Mouse (Mus musculus) kidney, embryonic 15.5 days (tissue): ENCODE data around the gene Tmem139. TPM values are rescaled to one million over a fixed set of nuclear protein-coding genes. Genes with fewer than 3 reads are reported as not detected.

ENCODE experiments used
- ATAC-seq: fragments of 200-750 bp; cut with Nextera tagmentation; replicated peaks from 2 replicates; pipeline ENCODE4 v1.8.0; 2017; ENCODE audit warnings: moderate TSS enrichment; ENCODE audit not compliant: low FRiP score
- H3K27ac ChIP-seq: fragments of 300-500 bp; sonication (generic); 2 replicates; pipeline ENCODE4 v1.5.1; 2015; ENCODE audit warnings: mild to moderate bottlenecking, inconsistent platforms
- H3K27me3 ChIP-seq: fragments of 300-500 bp; sonication (generic); 2 replicates; pipeline ENCODE4 v1.6.1; 2015; ENCODE audit warnings: inconsistent platforms
- H3K36me3 ChIP-seq: fragments of 300-500 bp; sonication (generic); 2 replicates; pipeline ENCODE4 v1.6.1; 2015; ENCODE audit warnings: inconsistent platforms
- H3K4me1 ChIP-seq: fragments of 300-500 bp; sonication (generic); 2 replicates; pipeline ENCODE4 v1.6.1; 2015; ENCODE audit warnings: inconsistent platforms
- H3K4me2 ChIP-seq: fragments of 300-500 bp; sonication (generic); 2 replicates; pipeline ENCODE4 v1.6.1; 2015; ENCODE audit warnings: moderate library complexity, mild to moderate bottlenecking, inconsistent platforms
- H3K4me3 ChIP-seq: fragments of 300-500 bp; sonication (generic); replicated peaks from 2 replicates; pipeline ENCODE4 v1.5.1; 2015; ENCODE audit warnings: mild to moderate bottlenecking, inconsistent platforms
- H3K9ac ChIP-seq: fragments of 300-500 bp; sonication (generic); 2 replicates; pipeline ENCODE4 v1.6.1; 2015; ENCODE audit warnings: mild to moderate bottlenecking, inconsistent platforms
- H3K9me3 ChIP-seq: fragments of 300-500 bp; sonication (generic); replicated peaks from 2 replicates; pipeline ENCODE4 v1.6.1; 2016; ENCODE audit warnings: inconsistent platforms
- WGBS: fragments of 180-500 bp; shearing (Covaris S2); methylation state at CpG from one replicate; pipeline ENCODE4 v1.1.7; 2015; ENCODE audit warnings: mixed read lengths; 5-methylcytosine and 5-hydroxymethylcytosine counted together
- polyA plus RNA-seq: library from polyadenylated mRNA; unstranded; fragments of >200 nt; fragmentation: Nextera tagmentation; extraction: Ambion mirVana; gene quantifications from 2 replicates; pipeline ENCODE4 v1.2.1, GENCODE M21; 2015

The Tmem139 gene
- polyA plus RNA-seq, 1 experiment from 2014 or later, result 3.0 TPM

- 97% methylated on average over 1 of the region's 1 CpGs for WGBS
Measured at GRCm38 (mm10) chr6:42247981-42248380, 13.8 kb upstream of the Tmem139 start.

GRCm38 (mm10) chr6:42251791-42252190 is 10.0 kb upstream of the Tmem139 start:
- no peaks in the 10 kb centered on the region for H3K36me3 ChIP-seq
- H3K4me1 ChIP-seq, result peaks cover 7% of the 10 kb centered on the region; the same call in 1 of the 2 replicates
- WGBS, result 86% methylated on average over 4 of the region's 4 CpGs
- no peaks in the 10 kb centered on the region for H3K9me3 ChIP-seq
- ATAC-seq, result no peak
- no peak overlapping the region for H3K9ac ChIP-seq
- H3K27ac ChIP-seq, result no peak overlapping the region
- 0 out of 2 replicates have a peak, but pooled peaks cover 2% of the 10 kb centered on the region for H3K27me3 ChIP-seq
- no peak overlapping the region for H3K4me2 ChIP-seq
- no peak overlapping the region for H3K4me3 ChIP-seq

More at GRCm38 (mm10) chr6:42247981-42248380, 13.8 kb upstream of the Tmem139 start:
- Histone ChIP-seq H3K27me3 (no peaks in the 10 kb centered on the region), H3K27ac (no peak overlapping the region), H3K9ac (no peak overlapping the region), H3K36me3 (no peaks in the 10 kb centered on the region), H3K4me3 (no peak overlapping the region), H3K4me1 (peaks cover 18% of the 10 kb centered on the region), H3K4me2 (0 out of 2 replicates have a peak overlapping the region, but pooled peaks have one; percentile 42), H3K9me3 (no peaks in the 10 kb centered on the region)
- ATAC-seq, result no peak

- no peak for ATAC-seq
- Histone ChIP-seq H3K27me3 (0 out of 2 replicates have a peak, but pooled peaks cover 2% of the 10 kb centered on the region), H3K4me1 (peaks cover 7% of the 10 kb centered on the region; the same call in 1 of the 2 replicates), H3K4me2 (no peak overlapping the region), H3K4me3 (no peak overlapping the region), H3K9me3 (no peaks in the 10 kb centered on the region), H3K27ac (no peak overlapping the region), H3K36me3 (no peaks in the 10 kb centered on the region), H3K9ac (no peak overlapping the region)
- 84% methylated on average over 2 of the region's 2 CpGs for WGBS
Measured at GRCm38 (mm10) chr6:42253103-42253502, 8.7 kb upstream of the Tmem139 start.

- H3K4me2 ChIP-seq, result no peak overlapping the region
- 0 out of 2 replicates have a peak, but pooled peaks have one; percentile 30 for ATAC-seq
Measured at GRCm38 (mm10) chr6:42257303-42257863, 4.4 kb upstream of the Tmem139 start.

GRCm38 (mm10) chr6:42260430-42260829 is 1.3 kb upstream of the Tmem139 start:
- no peak overlapping the region for H3K9ac ChIP-seq
- peaks cover 5% of the 10 kb centered on the region; the same call in 1 of the 2 replicates for H3K4me1 ChIP-seq
- 56% methylated on average over 6 of the region's 6 CpGs for WGBS
- H3K27me3 ChIP-seq, result 0 out of 2 replicates have a peak, but pooled peaks cover 1% of the 10 kb centered on the region
- H3K9me3 ChIP-seq, result no peaks in the 10 kb centered on the region
- no peak overlapping the region for H3K4me2 ChIP-seq
- no peak overlapping the region for H3K4me3 ChIP-seq
- no peak for ATAC-seq
- no peaks in the 10 kb centered on the region for H3K36me3 ChIP-seq
- no peak overlapping the region for H3K27ac ChIP-seq

More at GRCm38 (mm10) chr6:42257303-42257863, 4.4 kb upstream of the Tmem139 start:
- no peak overlapping the region for H3K27ac ChIP-seq
- no peaks in the 10 kb centered on the region for H3K36me3 ChIP-seq
- H3K27me3 ChIP-seq, result 0 out of 2 replicates have a peak, but pooled peaks cover 2% of the 10 kb centered on the region
- no peaks in the 10 kb centered on the region for H3K4me1 ChIP-seq
- H3K9me3 ChIP-seq, result no peaks in the 10 kb centered on the region
- 16% methylated on average over 11 of the region's 11 CpGs for WGBS
- no peak overlapping the region for H3K9ac ChIP-seq
- H3K4me3 ChIP-seq, result no peak overlapping the region

GRCm38 (mm10) chr6:42264626-42265312 is 3.0 kb downstream of the Tmem139 start, which contains the start of gene Casp2:
Casp2 (plus strand) TSS chr6:42264985.
- Histone ChIP-seq H3K4me3 (peak within 1 kb of the TSS; percentile 93), H3K36me3 (peaks cover 26% of the 10 kb centered on the region), H3K27ac (peak within 1 kb of the TSS; percentile 94), H3K4me1 (peaks cover 12% of the 10 kb centered on the region; the same call in 1 of the 2 replicates), H3K9me3 (no peaks in the 10 kb centered on the region), H3K27me3 (no peaks in the 10 kb centered on the region), H3K9ac (peak within 1 kb of the TSS; percentile 95), H3K4me2 (peak within 1 kb of the TSS; percentile 77)
- ATAC-seq, result peak; percentile 99
- under 1% methylated on average over 51 of the region's 51 CpGs for WGBS

- H3K9me3 ChIP-seq, result no peaks in the 10 kb centered on the region
- H3K4me3 ChIP-seq, result peak overlapping the region; percentile 93
- H3K9ac ChIP-seq, result peak overlapping the region; percentile 95
- no peak for ATAC-seq
- H3K4me2 ChIP-seq, result peak overlapping the region; percentile 77
- H3K36me3 ChIP-seq, result peaks cover 35% of the 10 kb centered on the region
- peaks cover 12% of the 10 kb centered on the region; the same call in 1 of the 2 replicates for H3K4me1 ChIP-seq
- WGBS, result under 1% methylated on average over 21 of the region's 21 CpGs
- no peaks in the 10 kb centered on the region for H3K27me3 ChIP-seq
- H3K27ac ChIP-seq, result peak overlapping the region; percentile 94
Measured at GRCm38 (mm10) chr6:42265391-42266330, 3.9 kb downstream of the Tmem139 start.

GRCm38 (mm10) chr6:42270817-42271216 is 9.0 kb downstream of the Tmem139 start:
- H3K36me3 ChIP-seq, result peaks cover 79% of the 10 kb centered on the region
- ATAC-seq, result no peak
- no peak overlapping the region for H3K4me3 ChIP-seq
- 0 out of 2 replicates have a peak, but pooled peaks cover 7% of the 10 kb centered on the region for H3K4me1 ChIP-seq
- no peak overlapping the region for H3K9ac ChIP-seq
- no peaks in the 10 kb centered on the region for H3K9me3 ChIP-seq
- no peak overlapping the region for H3K27ac ChIP-seq
- no peaks in the 10 kb centered on the region for H3K27me3 ChIP-seq
- H3K4me2 ChIP-seq, result no peak overlapping the region

- Histone ChIP-seq H3K27ac (no peak overlapping the region), H3K9ac (no peak overlapping the region), H3K4me2 (no peak overlapping the region), H3K4me1 (no peaks in the 10 kb centered on the region), H3K27me3 (no peaks in the 10 kb centered on the region), H3K36me3 (peaks cover 90% of the 10 kb centered on the region), H3K9me3 (no peaks in the 10 kb centered on the region), H3K4me3 (no peak overlapping the region)
- 51% methylated on average over 2 of the region's 2 CpGs for WGBS
- ATAC-seq, result no peak
Measured at GRCm38 (mm10) chr6:42276151-42276550, 14.4 kb downstream of the Tmem139 start.

- Histone ChIP-seq H3K9ac (no peak overlapping the region), H3K27me3 (no peaks in the 10 kb centered on the region), H3K27ac (no peak overlapping the region), H3K4me1 (no peaks in the 10 kb centered on the region), H3K4me3 (no peak overlapping the region), H3K4me2 (no peak overlapping the region), H3K9me3 (no peaks in the 10 kb centered on the region), H3K36me3 (peaks cover 74% of the 10 kb centered on the region)
- WGBS, result 65% methylated on average over 5 of the region's 5 CpGs
- ATAC-seq, result no peak
Measured at GRCm38 (mm10) chr6:42282865-42283528, 21.2 kb downstream of the Tmem139 start.

- Histone ChIP-seq H3K27ac (no peak within 1 kb of the TSS), H3K27me3 (no peaks in the 10 kb centered on the region), H3K4me3 (no peak within 1 kb of the TSS), H3K36me3 (peaks cover 42% of the 10 kb centered on the region), H3K4me1 (no peaks in the 10 kb centered on the region), H3K9me3 (no peaks in the 10 kb centered on the region), H3K9ac (no peak within 1 kb of the TSS), H3K4me2 (no peak within 1 kb of the TSS)
- WGBS, result 66% methylated on average over 5 of the region's 5 CpGs
- no peak for ATAC-seq
Measured at GRCm38 (mm10) chr6:42286448-42286847, 24.7 kb downstream of the Tmem139 start, which contains the start of gene Clcn1. Clcn1 (plus strand) TSS chr6:42286685.
